Mouse (Mus musculus) olfactory bulb, adult 2 months (tissue): ENCODE data around the gene 9430015G10Rik.

Experiments used
- CTCF ChIP-seq: fragments of 200-500 bp; IDR thresholded peaks from 2 replicates; pipeline ENCODE4 v1.5.1; 2012; ENCODE audit warnings: low read depth, mild to moderate bottlenecking, low read length, moderate library complexity; ENCODE audit not compliant: insufficient read depth
- POLR2A ChIP-seq: fragments of 200-500 bp; IDR thresholded peaks from 2 replicates; pipeline ENCODE4 v1.6.1; 2012; ENCODE audit warnings: mild to moderate bottlenecking, low read depth, low read length, moderate library complexity; ENCODE audit not compliant: insufficient read depth

DNA sequence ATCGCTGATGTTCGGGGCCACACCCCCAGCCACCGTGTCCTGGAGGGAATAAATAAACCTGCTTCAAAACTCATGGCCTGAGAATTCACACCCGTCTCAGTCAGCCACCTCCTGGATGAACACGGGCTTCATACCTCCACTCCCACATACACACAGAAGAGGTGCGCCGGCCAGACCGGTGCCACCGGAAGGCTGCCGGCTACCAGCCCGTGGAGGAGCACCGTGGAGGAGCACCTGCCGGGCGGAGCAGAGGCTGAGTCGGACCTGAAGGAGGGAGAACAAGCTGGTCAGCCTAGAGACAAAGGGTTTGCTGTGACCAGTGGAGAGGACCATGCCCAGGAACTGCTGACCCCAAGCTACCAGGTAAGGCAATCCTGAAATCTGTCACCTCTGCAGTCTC lies 20.7 kb downstream of the 9430015G10Rik start, which contains the start of gene Rnf223:
- no peak for TF ChIP-seq CTCF
- no peak for TF ChIP-seq POLR2A
